Mouse (Mus musculus) lung, adult 2 months (tissue): ENCODE measurements around the gene Otud7a.

Source experiments
- CTCF ChIP-seq: fragments of 200-500 bp; IDR thresholded peaks from 2 replicates; pipeline ENCODE4 v1.5.1; 2011; ENCODE audit warnings: mild to moderate bottlenecking, low read length, control low read depth; ENCODE audit not compliant: insufficient read depth
- POLR2A ChIP-seq: fragments of 200-500 bp; IDR thresholded peaks from 2 replicates; pipeline ENCODE4 v1.6.1; 2011; ENCODE audit warnings: low read depth, mild to moderate bottlenecking, control low read depth, low read length, borderline replicate concordance; ENCODE audit errors: extremely low read depth

DNA sequence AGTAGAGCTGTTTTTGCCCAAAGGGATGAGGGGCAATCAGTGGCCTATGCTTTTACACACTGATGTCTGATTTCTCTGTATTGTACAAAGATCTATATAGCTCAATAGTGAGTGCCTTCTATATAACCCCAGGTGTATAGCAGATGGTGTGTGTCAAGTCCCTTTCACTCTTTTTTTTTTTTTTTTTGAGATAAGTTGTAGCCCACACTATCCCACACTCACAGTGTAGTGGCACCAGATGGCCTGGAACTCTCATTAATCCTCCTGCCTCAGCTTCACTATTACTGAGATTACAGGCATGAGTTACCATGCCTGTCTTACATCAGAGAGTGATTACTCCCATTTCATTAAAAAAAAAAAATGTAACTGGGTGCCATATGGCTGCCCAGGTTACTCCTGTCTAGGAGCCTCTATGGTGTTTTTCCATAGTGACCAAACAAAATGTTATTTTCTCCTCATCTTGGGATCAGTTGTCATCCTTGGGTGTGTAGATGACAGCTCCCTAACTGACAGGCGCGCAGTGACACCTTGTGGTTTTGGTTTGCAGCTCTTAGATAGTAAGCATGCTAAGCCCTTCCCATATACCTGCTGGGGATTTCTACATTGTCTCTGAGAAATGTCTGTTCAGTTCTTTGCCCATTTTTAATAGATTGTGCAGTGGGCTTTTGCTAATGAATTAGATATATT lies 141.8 kb downstream of the Otud7a start:
- TF ChIP-seq POLR2A (no peak), CTCF (no peak)
